Mouse (Mus musculus): Measurements from ENCODE around the gene Exosc5.

The Exosc5 gene

DNA sequence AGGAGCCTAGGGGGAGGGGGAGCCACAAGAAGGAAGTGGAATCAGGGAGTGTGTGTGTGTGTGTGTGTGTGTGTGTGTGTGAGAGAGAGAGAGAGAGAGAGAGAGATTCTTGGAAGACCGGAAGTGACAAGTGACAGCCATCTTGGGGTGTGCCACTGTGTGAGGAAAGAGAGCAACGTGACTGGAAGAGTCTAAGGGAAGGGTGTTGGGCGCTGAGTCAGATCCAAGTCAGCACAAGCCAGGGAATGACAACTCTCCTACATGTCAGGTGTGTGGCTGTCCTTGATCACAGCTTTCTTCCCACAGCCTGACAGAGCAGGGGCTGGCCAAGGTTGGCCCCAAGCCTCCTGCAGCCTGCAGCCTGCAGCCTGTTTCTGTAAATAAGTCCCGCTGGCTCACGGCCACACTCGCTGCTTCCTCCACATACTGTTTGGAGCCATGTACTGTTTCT lies 46.9 kb downstream of the Exosc5 start:
- DNase-seq (ENCODE audit: low read depth, low spot score), result peak; percentile 65

DNA sequence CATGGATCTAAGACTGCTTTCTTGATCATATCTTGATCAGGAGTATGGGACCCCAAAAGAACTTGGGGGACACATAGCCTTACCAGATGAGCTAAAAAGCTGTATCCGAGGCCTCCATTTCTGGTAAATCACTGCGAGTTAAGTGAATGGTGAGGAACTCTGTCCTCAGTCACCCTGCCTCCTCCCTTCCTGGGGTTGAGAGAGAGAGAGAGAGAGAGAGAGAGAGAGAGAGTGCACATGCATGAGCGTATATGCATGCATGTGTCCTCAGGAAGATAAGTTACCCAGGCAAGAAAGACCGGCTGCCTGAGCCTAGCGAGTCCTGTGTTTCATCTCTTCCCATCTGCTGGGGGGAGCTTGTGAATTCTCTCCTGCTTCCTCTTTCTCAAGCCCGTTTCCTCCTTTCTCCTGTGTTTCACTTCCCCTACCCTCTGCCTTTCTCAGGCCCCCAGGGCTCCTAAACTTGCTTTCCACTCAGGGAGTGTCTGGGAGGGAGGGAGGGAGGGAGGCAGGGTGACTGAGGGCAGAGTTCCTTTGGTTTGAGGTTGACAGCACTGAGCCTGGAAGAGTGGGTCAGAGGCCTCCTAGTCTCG lies 47.7 kb downstream of the Exosc5 start:
- no peak for DNase-seq (ENCODE audit: low read depth, low spot score)

DNA sequence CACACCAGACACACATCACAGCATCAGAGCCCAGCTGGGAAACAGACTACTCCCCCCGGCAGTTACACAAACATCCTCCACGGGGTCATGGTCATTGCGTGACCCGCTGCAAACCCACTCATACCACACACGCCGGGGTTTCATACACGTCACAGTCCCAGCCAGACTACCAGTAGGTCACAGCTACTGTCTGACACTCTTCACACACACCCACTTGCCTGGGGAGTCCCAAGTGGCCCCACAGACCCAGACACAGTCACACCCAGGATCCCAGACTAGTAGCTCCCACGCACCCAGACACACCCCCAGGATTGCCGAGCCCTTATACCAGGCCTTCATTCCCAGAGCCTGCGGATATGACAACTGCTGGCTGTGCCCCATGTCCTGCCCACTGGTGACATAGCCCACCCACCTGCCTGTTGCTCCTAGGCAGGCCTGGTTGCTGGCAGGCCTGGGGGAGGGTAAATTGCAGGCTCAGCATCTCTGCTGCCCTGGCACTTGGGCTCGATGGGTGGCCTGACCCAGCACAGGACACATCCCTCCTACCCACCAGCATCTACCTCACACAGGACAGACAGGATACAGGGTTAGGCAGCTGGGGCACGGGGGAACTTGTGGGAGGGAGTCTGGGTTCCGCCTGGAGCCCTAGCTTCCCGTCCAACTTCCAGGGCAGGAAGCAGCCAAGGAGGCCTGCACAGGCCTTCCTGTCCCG lies 48.8 kb downstream of the Exosc5 start:
- no peak for DNase-seq (ENCODE audit: low read depth, low spot score)

DNA sequence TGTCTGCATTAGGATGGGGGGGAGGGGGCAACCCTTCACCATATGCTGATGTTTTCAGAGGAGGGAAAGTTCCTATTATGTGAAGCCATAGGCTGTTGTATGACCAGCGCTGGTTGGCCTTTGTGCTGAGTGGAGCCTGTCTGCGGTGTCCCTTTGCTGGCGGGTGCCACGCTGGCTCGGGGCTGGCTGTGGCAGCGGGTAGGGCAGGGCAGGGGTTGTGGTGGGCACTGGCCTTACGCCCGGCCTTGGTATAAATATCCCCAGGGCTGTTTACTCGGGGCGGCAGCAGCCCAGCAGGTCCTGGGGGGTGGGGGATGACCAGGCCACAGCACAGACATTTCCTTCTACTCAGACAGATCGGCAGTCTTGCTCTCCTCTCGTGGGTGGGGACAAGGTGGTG lies 51.0 kb downstream of the Exosc5 start:
- no peak for DNase-seq (ENCODE audit: low read depth, low spot score)

DNA sequence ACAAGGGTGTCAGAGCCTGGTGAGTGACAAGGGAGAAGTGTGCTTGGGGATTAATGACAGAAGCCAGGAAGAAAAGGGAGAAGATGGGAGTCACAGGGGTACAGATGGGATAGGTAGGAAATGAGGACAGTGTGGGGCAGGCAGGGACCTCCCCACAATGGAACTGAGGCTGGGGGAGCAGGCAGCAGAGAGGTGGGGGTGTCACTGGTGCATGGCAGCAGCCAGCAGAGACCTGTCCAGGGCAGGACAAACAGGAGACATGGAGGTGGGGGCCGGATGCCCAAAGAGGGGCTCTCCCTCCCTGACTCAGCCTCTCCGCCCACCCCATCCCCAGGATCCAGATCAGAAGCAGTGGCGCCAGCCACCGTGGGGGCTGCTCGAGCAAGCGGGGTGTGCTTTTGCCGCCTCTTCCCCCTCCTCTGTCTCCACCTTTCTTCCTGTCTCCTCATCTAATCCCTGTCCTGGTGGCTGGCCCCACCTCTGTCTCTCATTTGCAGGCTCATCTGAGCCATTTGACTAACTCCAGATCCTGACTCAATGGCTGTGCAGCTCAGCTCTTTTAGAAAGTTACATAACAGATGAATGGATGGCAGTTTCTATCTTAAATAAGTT lies 51.7 kb downstream of the Exosc5 start:
- no peak for DNase-seq (ENCODE audit: low read depth, low spot score)

DNA sequence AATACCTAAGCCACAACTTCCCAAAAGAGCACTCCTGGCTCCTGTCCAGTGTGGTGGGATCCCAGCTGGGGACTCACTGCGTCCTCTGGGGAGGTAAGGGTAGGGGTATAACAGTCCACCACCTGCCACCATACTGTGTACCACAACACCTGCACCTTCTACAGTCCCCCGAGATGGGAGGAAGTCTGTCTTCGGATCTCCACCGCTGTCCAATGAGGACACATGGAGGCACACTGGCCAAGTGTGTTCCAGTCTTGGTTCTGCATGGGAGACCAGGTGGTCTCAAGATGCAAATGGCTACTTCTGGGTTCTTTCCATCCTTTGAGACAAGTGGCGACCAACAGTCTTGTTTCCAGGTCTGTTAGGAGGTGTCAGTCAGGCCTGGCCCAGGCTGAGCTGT lies 52.2 kb downstream of the Exosc5 start:
- no peak for DNase-seq (ENCODE audit: low read depth, low spot score)

DNA sequence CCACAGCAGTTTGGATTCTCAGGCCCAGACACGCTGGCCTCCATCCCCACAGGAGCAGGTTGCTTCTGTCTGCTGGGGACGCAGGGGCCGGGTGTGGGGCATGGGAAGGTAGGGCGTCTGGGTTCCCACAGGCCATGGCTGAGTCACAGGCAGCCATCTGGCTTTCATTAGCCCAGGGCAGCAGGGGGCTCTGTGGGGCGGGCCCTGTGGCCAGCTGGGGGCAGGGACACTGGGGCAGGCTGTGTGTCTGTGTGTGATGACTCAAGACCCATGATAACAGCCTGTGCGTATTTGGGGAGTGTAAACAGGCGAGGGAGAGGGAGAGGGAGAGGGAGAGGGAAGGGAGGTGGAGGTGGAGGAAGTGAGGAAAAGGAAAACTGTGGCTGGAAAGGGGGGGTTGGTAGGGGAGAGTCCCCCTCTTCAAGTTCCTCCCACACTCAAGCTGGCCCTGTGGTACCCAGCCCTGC lies 52.8 kb downstream of the Exosc5 start:
- peak; percentile 92 for DNase-seq (ENCODE audit: low read depth, low spot score)

DNA sequence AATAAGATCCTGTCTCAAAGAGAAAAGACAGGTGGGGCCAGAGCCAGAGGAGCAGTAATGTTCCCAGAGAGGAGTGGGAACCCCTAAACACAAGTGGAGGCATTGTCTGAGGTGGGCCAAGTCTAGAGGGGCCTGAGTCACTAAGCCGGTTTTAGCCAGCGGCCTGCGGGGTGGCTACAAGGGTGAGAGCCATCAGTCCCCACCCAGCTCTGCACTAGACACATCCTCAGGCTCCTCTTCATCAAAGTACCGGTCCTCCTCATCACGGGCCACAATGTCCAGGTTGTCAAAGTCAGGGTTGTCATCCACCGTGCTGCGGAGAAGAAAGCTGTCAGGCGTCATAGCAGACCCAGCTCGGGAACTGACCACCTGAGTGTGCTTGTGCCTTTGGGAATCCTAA lies 53.8 kb downstream of the Exosc5 start:
- DNase-seq (ENCODE audit: low read depth, low spot score), result no peak

DNA sequence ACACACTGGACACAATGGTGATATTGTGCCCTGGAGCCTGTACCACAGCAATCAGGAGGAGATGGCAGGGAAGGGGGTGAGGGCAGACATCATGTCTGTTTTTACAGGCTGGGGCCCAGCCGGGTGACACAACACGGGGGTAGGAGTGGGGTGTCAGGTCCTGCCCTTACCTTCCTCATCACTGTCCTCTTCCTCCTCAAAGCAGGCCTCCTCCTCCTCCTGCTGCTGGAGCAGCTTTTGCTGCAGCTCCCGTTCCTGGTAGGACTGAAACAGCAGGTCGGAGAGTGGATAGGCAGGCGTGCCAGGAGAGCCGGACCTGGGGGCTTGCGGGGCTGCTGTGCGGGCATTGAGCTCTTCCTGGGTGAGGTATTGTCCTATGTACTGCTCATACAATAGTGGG lies 55.6 kb downstream of the Exosc5 start:
- DNase-seq (ENCODE audit: low read depth, low spot score), result no peak

DNA sequence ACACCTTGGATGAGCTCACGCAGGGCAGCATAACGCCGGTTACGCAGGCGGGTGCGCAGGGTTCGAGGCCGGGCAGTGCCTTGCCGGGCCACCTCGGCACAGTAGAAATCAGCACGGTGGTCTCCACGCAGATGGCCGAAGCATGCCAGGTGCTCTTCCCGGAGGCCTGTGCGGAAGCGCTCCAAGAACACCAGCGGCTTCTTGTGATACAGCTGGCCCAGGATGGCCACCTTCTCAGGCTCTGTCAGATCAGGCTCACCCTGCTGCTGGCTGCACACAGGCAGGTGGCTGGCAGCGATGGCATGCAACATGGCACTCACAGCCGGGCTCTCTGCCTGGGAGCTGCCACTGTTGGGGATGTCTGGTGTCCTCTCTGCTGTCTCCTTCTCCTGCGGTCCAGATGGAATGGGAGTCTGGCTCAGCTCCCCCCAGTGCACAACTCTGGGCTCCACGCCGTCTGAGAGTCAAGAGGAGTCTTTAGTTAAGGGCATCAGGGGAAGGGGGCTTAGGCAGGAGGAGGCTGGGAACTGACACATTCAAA lies 56.8 kb downstream of the Exosc5 start:
- DNase-seq (ENCODE audit: low read depth, low spot score), result no peak

DNA sequence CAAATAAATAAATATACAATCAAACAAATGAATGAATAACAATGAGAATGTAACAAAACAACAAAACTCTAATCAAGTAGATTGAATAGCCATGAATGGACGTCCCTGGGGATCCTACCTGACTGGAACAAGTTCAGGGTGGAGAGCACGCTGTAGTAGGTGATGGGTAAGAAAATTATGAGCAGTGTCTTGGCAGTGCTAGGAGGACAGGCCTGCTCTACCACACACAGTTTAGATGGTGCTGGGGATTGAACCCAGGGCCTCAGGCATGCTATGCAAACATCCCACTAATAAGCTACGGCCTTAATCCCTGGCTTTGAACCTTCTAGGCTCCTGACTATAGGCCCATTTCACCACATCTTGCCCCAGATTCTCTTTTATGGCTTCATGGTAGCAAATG lies 58.5 kb downstream of the Exosc5 start:
- DNase-seq (ENCODE audit: low read depth, low spot score), result no peak

DNA sequence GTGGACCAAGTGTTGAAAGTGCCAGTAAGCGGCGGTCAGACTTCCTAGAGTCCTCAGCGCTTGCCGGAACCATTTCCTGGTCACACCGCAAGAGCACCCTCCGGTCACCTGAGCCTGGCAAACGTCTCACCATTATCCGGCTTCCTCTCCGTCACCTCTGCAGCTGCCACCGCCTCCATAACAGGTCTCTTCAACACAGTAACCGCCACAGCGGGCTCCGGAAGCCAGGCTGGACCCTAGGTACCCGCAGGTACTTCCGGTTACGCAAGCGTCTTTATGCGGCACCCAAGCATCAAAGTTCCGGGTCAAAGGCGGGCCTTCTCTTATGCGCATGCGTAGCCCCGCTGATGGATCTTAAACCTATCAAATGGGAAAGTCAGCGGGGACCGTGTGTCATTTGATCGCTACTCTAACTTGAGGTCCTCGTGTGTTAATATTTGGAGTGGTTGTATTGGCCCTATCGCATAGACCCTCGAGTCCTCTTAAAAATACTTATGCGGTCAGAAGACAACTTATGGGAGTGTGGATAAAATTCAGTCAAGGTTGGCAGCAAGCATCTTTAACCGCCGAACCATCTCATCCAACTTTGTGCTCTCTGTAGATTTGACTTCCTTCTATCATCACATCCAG lies 59.9 kb downstream of the Exosc5 start, which contains the start of gene Ccdc97:
Gene Ccdc97 (minus strand): TSS at position 301 of the 630 bp plus-strand sequence.
- peak; percentile 93 for DNase-seq (ENCODE audit: low read depth, low spot score)

DNA sequence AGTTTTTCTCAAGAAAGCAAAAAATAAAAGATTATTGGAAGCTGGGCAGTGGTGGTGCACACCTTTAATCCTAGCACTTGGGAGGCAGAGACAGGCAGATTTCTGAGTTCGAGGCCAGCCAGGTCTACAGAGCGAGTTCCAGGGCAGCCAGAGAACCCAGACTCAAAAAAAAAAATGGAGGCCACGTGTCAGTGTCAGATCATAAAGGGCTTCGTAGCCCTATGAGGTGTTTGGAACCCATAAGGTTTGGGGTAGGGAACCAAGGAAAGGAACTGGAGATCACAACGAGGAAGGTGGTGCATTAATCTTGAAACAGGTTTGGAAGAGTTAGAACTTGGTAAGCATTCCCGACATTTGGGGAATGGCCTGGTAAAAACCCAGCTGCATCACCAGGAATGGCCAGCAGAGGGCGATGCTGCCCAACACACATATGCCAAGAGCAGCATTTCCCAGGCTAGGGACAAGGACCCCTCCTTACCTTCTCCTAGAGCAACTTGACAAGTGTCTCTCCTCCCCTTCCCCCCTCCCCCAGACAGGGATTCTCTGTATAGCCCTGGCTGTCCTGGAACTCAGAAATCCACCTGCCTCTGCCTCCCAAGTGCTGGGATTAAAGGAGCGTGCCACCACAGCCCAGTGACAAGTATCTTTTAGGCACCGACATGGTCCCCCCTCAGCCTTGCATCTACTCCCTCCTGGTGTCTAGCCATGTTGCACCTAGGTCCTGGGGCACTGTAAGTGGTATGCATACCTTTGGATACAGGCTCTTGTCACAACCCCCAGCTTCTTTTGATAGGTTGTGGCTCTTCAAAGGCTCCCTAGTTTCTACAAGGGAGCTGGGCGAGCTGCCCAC lies 61.0 kb downstream of the Exosc5 start:
- DNase-seq (ENCODE audit: low read depth, low spot score), result peak; percentile 80

DNA sequence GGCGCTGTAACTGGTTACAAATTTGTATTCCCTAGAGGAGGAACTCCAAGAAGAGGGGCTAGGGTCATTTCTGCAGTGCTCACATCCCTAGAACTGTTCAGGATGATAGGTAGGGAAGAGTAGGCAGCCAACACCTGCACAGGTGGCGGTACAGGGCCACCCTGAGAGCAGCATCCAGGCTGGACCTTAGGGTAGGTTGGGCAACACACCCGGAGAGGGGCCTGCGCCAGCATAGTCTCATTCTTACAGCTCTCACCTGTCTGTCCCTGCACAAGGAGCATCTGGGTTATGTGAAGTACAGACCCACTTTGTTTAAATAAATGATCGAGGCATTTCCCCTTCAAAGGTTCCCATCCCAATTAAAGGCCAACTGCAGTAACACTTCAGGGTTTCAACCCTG lies 61.8 kb downstream of the Exosc5 start:
- DNase-seq (ENCODE audit: low read depth, low spot score), result no peak

All from 3T3-L1 (cell line).